Mouse (Mus musculus) cerebellum, adult 2 months (tissue): ENCODE data around the gene Abcb7.

Experiments
- CTCF ChIP-seq: fragments of 200-500 bp; IDR thresholded peaks from 2 replicates; pipeline ENCODE4 v1.5.1; 2011; ENCODE audit warnings: low read depth, mild to moderate bottlenecking, control low read depth, low read length, moderate library complexity, borderline replicate concordance; ENCODE audit not compliant: insufficient read depth
- POLR2A ChIP-seq: fragments of 200-500 bp; IDR thresholded peaks from 2 replicates; pipeline ENCODE4 v1.6.1; 2011; ENCODE audit warnings: low read length, control low read depth, borderline replicate concordance; ENCODE audit not compliant: insufficient read depth

DNA sequence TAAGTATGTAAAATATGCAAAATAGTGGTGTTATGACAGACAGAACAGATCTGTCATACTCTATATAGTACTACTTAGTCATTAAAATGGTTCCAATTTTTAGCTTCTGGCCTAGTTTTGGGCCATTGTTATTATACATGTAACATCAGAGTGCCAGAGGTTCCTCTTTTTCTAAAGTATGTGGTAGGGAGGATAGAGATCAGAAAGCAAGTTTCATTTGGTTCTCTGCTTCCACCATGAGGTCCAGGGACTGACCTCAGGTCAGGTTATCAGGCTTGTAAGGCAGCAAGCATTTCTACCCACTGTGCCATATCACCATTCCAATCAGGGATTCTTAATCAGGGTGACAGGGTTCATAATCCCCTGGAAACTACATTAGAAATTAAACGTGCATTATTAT is 16.1 kb downstream of the Abcb7 start:
- TF ChIP-seq CTCF, result no peak
- TF ChIP-seq POLR2A, result no peak
